Mouse (Mus musculus): ENCODE data around the gene Rnase11.
A peak's percentile ranks its signal among the peaks of the same experiment; 100 is the strongest.
"Not testable (repeated sequence)": the region's sequence is repeated elsewhere in the genome, so short reads cannot be mapped to it uniquely, and the experiment has no call there.

The Rnase11 gene

DNA sequence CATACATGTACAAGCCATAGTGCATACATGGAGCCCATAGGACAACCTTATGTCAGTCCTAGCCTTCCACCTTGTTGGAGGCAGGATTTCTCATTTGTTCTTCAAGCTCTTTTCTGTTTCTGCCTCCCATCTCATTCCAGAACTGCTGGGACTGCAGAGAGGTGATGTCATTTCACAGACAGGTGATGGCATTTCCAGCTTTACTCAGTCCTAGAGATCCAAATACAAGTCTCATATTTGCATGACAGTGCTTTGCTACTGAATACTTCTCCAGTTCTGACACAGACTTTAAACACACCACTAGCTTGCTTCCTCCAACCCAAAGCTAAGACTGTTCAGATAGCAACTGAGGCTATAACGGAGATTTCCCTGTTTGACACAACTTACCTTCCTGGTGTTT is 29.2 kb upstream of the Rnase11 start:
- DNase-seq, result no peak

- no peak for DNase-seq
Observed at GRCm38 (mm10) chr14:51074335-51074734, 24.4 kb upstream of the Rnase11 start, which contains the start of gene Olfr750. Gene Olfr750 (minus strand): TSS chr14:51074435.

GRCm38 (mm10) chr14:51069617-51070016 is 19.7 kb upstream of the Rnase11 start:
- no peak for DNase-seq

DNA sequence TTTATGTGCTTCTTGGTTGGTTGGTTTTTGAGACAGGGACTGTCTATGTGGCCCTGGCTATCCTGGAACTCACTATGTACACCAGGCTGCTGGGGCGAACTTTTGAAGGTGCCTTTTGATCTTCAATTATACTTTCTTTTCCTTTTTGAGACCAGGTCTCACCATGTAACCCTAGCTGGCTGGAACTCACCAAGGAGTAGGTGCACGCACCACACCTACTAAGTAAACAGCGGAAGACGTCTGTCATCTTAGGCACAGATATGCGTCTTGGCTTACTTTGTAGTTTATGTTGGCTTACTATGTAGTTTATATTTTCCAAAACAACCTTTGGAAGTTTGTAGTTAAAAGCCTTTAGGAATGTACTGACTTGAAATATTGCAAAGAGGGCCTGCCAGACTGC is 19.0 kb upstream of the Rnase11 start:
- DNase-seq, result no peak

- DNase-seq, result no peak
Observed at GRCm38 (mm10) chr14:51060761-51061160, 10.8 kb upstream of the Rnase11 start.

- DNase-seq, result no peak
Observed at GRCm38 (mm10) chr14:51057401-51057831, 7.5 kb upstream of the Rnase11 start, which contains the start of gene Rnase12. Gene Rnase12 (minus strand): TSS chr14:51057661.

DNA sequence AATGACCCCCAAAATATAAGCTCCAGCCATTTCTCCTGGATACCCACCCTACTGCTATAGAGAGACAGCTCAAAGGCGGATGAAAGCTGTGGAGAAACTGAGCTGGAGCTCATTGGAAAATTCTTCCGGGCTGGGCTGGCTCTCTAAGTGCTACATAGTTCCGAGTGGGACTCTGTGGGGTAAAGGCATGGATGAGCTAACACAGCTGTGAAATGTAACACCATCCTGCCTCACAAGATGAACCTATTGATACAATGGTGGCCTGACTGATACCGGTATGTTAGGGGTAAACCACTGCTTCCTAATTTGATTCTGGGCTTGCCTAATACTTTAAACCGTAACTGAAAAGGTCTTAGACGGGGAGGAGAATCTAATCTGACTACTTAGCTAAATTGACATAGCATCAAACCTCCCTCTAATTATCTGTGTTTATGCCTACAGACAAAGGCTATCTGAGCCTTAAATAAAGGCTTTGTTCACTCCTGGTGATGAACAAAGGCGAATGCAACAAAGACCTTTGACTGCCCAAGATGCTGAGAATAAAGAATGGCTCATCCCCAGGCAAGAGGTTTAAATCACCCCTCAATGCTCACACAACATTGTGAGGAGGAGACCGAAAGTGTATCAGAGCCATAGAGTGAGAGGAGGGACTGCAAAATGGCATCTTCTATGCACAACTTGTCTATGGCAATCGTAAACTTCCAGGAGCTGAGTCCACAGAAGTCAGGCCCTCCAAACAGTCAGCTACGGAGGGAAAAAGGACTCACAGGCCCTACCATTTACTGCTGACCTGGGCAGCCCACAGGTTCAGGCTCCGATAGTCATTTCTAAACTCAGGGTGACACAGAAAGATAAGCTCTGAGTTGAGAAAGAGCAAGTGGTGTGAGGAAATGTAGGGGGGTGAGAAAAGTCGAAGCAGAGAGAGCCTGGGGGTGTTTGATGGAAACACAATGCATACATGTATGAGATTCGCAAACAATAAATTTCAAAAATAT is 4.6 kb upstream of the Rnase11 start:
- DNase-seq, result no peak

GRCm38 (mm10) chr14:51053176-51053575 is 3.2 kb upstream of the Rnase11 start:
- DNase-seq, result no peak

DNA sequence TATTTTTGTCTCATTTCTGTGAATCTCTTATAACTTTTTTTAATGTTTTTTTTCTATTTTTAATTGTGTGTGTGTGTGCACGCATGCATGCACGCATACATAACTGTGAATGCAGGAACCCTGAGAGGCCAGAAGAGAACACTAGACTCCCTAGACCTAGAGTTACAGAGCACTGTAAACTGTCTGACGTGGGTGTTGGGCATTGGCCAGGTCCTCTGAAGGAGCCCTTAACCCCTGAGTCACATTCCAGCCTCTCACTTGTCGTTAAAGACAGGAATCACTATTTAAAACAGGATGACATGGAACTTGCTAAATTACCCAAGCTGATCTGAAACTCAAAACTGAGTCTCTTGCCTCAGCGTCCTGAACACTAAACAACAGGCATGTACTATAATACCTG is 2.0 kb upstream of the Rnase11 start:
- DNase-seq, result no peak

DNA sequence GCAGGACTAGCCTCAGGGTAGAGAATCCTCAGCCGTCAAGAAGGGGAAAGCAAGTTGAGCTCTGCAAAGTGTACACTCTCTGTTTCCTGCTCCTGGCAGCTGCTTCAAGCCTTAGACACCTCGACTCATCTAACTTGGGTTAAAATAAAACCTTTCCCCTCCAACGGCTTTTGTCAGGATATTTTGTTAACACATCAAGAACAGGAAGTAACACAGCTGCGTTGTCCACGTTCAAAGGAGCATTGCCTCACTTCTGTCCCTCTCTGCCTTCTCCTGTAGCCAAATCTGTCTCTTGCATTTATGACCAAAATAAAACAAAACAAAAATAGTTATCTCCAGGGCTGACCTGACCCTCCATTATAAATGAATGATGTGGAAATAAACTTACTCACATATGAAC is 2.1 kb downstream of the Rnase11 start:
- DNase-seq, result no peak

DNA sequence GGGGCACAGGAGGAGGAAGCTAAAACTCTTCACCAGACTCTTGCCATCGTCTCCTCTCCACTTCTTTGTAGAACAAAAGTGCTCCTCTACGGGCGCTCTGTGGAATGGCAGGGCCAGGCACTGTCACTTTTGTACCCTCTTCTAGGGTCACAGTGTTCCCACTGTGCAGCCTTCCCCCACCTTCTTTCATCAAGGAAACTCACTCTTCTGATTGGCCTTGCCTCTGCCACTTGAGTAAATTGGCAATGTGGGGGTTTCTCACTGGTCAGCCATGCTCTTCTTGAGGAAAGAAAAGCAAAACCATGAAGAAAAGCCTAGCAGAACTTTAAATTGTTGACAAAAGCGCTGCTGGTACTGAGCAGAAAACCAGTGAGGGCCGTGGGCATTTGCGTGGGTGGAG is 8.2 kb downstream of the Rnase11 start, which contains the start of gene Rnase9:
Gene Rnase9, minus strand, starts transcription at position 101 of the 400 bp plus-strand sequence.
- DNase-seq, result no peak

GRCm38 (mm10) chr14:51036214-51036613 is 13.7 kb downstream of the Rnase11 start:
- no peak for DNase-seq

- no peak for DNase-seq
Observed at GRCm38 (mm10) chr14:51035206-51035605, 14.8 kb downstream of the Rnase11 start.

DNA sequence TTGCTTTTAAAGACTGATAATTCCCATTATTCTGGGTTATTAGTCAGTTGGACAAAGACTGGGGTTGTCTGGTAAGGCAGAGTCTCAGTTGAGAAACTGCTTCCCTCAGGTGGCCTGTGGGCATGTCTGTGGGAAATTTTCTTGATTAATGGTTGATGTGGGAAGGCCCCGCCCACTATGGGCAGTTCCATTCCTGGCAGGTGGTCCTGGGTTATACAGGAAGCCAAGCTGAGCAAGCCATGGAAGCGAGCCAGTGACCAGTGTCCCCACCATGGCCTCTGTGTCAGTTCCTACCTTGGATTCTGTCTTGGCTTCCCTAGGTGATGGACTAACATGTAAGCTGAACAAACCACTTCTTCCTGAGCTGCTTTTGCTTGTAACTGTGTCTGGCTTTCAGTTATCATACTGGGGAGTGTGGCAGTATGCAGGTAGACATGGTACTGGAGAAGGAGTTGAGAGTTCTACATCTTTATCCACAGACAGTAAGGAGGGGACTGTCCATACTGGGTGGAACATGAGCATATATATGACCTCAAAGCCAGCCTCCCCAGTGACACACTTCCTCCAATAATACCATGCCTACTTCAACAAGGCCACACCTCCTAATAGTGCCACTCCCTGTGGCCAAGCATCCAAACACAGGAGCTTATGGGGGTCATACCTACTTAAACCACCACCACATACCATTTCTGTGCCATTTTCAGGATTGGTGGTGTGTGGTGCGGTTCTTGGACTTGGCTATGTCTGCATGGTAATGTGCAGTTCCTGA is 22.4 kb downstream of the Rnase11 start:
- no peak for DNase-seq

- peak; percentile 44 for DNase-seq
Observed at GRCm38 (mm10) chr14:51026391-51027133, 23.4 kb downstream of the Rnase11 start.

DNA sequence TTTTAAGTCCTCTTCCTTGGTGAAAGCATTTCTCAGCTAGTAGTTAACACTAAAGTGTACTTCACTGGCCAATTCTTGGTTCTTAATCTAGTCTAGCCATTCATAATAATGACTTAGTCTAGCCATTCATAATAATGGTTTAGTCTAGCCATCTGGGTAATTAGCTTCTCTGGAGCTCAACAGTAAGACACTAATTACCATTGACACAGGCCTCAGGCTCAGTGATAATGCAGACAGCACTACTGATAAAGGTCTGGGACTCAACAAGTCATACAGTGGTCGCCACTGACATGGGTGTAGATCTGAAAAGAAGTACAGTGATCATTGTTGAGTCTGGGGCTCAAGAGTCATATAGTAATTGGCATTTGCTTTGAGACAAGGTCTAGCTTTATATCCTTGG is 25.1 kb downstream of the Rnase11 start:
- DNase-seq, result no peak

DNA sequence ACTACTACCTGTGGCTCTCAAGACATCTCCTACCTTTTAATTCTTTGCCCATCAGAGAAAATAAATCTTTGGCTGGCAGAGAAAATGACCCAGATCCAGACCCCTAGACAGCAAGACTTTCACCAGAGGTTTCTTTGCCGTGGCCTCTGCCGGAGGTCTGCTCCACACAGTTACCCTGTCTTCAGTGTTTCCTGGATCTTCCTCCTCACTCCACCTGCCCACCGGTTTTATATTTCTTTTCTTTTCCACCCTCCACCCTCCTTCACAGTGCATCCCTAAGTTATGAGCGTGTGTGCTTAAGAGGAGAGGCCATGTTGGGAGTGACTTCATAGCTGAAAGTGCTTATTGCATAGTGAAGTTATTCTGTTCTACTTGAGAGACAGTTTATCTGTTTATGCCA is 26.5 kb downstream of the Rnase11 start:
- no peak for DNase-seq

- peak; percentile 13 for DNase-seq
Observed at GRCm38 (mm10) chr14:51017256-51017655, 32.7 kb downstream of the Rnase11 start.

DNA sequence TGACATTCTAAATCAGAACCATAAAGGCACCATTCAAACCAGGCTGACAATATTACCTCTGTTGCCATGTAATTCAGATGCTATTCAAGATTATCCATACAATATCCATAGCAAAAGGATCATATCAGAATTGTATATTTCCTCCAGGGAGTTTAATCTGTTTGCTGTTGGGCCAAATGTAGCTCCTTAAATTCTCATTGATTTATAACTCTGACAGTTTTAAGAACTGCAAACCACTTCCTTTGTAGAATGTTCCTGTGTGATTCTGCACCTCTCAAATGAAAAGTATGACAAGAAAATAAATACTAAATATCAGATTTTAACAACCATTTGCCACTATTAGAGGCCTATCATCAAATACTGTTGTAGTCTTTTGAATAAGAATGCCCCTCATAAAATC is 34.2 kb downstream of the Rnase11 start:
- no peak for DNase-seq

DNA sequence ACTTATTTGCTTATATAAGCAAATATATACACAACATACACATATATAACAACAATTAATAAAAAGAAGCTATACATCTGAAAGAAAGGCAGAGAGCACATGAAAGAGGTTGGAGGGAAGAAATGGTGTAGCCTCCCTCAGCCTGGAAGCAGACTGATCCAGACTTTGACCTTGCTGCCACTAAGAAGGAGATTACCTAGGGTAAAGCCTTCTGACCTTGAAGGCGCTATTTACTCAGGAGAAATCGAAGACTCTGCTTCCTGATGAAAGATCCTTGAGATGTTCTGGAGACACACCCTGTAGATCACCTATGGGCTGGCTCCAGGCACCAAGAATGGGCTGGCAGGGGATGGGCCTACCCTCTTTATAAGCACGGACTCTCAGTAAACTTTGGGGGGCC is 35.2 kb downstream of the Rnase11 start:
- not testable (repeated sequence) for DNase-seq

- DNase-seq, result no peak
Observed at GRCm38 (mm10) chr14:51009572-51009971, 40.4 kb downstream of the Rnase11 start.

DNA sequence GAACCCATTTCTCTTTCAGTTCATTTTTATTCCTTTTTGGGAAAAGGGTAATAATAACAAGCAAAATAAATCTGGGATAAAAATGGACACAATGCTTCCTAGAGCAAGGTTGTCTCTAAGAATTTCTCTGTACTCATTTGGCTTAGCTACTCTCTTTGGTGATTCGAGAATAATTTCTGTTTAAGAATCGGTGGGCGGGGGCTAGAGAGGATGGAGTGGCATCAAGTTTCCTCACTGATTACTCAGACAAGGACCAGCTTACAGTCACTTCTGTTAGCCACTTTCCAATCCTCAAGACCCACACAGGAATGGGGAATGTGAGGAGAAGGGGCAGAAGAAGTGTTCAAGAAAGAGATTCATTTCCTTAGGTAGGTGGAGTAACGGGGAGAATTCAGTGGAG is 41.2 kb downstream of the Rnase11 start:
- DNase-seq, result no peak

Data from kidney, adult 11 months (tissue).